Mouse (Mus musculus): Measurements from ENCODE around the gene Ptpre.
A peak's percentile ranks its signal among the peaks of the same experiment; 100 is the strongest.
"Not testable (repeated sequence)": the region's sequence is repeated elsewhere in the genome, so short reads cannot be mapped to it uniquely, and the experiment has no call there.

Ptpre gene

GRCm38 (mm10) chr7:135609028-135609427, 71.7 kb downstream of the Ptpre start:
- DNase-seq = no peak

- DNase-seq = peak; percentile 45
Measured at GRCm38 (mm10) chr7:135609655-135610054, 72.4 kb downstream of the Ptpre start.

- peak; percentile 75 for DNase-seq
Measured at GRCm38 (mm10) chr7:135612276-135612675, 75.0 kb downstream of the Ptpre start.

GRCm38 (mm10) chr7:135612801-135613200, 75.5 kb downstream of the Ptpre start:
- DNase-seq = peak; percentile 40

GRCm38 (mm10) chr7:135613380-135613779, 76.1 kb downstream of the Ptpre start:
- no peak for DNase-seq

GRCm38 (mm10) chr7:135614892-135615291, 77.6 kb downstream of the Ptpre start:
- DNase-seq = no peak

GRCm38 (mm10) chr7:135616479-135616878, 79.2 kb downstream of the Ptpre start:
- DNase-seq = not testable (repeated sequence)

GRCm38 (mm10) chr7:135617776-135618175, 80.5 kb downstream of the Ptpre start:
- no peak for DNase-seq

- no peak for DNase-seq
Measured at GRCm38 (mm10) chr7:135621649-135622048, 84.4 kb downstream of the Ptpre start.

- DNase-seq = no peak
Measured at GRCm38 (mm10) chr7:135622241-135622640, 85.0 kb downstream of the Ptpre start.

- DNase-seq = no peak
Measured at GRCm38 (mm10) chr7:135624854-135625253, 87.6 kb downstream of the Ptpre start.

- DNase-seq = no peak
Measured at GRCm38 (mm10) chr7:135628363-135628762, 91.1 kb downstream of the Ptpre start.

- peak; percentile 88 for DNase-seq
Measured at GRCm38 (mm10) chr7:135629019-135629418, 91.7 kb downstream of the Ptpre start.

GRCm38 (mm10) chr7:135631776-135632552, 94.7 kb downstream of the Ptpre start:
- DNase-seq = peak; percentile 89

GRCm38 (mm10) chr7:135632716-135633258, 95.5 kb downstream of the Ptpre start:
- DNase-seq = no peak

GRCm38 (mm10) chr7:135634851-135635624, 97.8 kb downstream of the Ptpre start:
- DNase-seq = no peak

- DNase-seq = no peak
Measured at GRCm38 (mm10) chr7:135637406-135637980, 100.2 kb downstream of the Ptpre start.

- no peak for DNase-seq
Measured at GRCm38 (mm10) chr7:135639361-135639760, 102.1 kb downstream of the Ptpre start.

GRCm38 (mm10) chr7:135641698-135642507, 104.6 kb downstream of the Ptpre start:
- DNase-seq = peak; percentile 75

GRCm38 (mm10) chr7:135644452-135644851, 107.2 kb downstream of the Ptpre start:
- DNase-seq = no peak

GRCm38 (mm10) chr7:135646976-135647375, 109.7 kb downstream of the Ptpre start:
- DNase-seq = no peak

- DNase-seq = no peak
Measured at GRCm38 (mm10) chr7:135648821-135649220, 111.5 kb downstream of the Ptpre start.

All from retina, postnatal 1 day (tissue).